Mouse (Mus musculus) embryonic facial prominence, embryonic 11.5 days (tissue): Measurements from ENCODE around the gene Gcc1. TPM values are rescaled to one million over a fixed set of nuclear protein-coding genes. Genes with fewer than 3 reads are reported as not detected.

ENCODE experiments used
- ATAC-seq: fragments of 200-750 bp; cut with Nextera tagmentation; replicated peaks from 2 replicates; pipeline ENCODE4 v1.8.0; 2017; ENCODE audit warnings: low read depth; ENCODE audit not compliant: insufficient number of reproducible peaks, low FRiP score, low TSS enrichment
- DNase-seq: peaks from one replicate; pipeline ENCODE4 v3.0.0-alpha.2; 2015; ENCODE audit warnings: low spot score
- H3K27ac ChIP-seq: fragments of 300-500 bp; sonication (generic); replicated peaks from 2 replicates; pipeline ENCODE4 v1.5.1; 2014; ENCODE audit warnings: mild to moderate bottlenecking, low read depth, low read length, control low read depth
- H3K27me3 ChIP-seq: fragments of 300-500 bp; sonication (generic); 2 replicates; pipeline ENCODE4 v1.6.1; 2014; ENCODE audit warnings: mild to moderate bottlenecking, low read length, moderate library complexity, mixed read lengths; ENCODE audit not compliant: control insufficient read depth, insufficient read depth
- H3K36me3 ChIP-seq: fragments of 300-500 bp; sonication (generic); replicated peaks from 2 replicates; pipeline ENCODE4 v1.6.1; 2014; ENCODE audit warnings: low read depth, mild to moderate bottlenecking, low read length, moderate library complexity, mixed read lengths; ENCODE audit not compliant: control insufficient read depth, insufficient read depth
- H3K4me1 ChIP-seq: fragments of 300-500 bp; sonication (generic); 2 replicates; pipeline ENCODE4 v1.6.1; 2014; ENCODE audit warnings: low read length, mixed read lengths; ENCODE audit not compliant: control insufficient read depth, insufficient read depth
- H3K4me2 ChIP-seq: fragments of 300-500 bp; sonication (generic); 2 replicates; pipeline ENCODE4 v1.6.1; 2014; ENCODE audit warnings: low read depth, mild to moderate bottlenecking, control low read depth, low read length, moderate library complexity
- H3K4me3 ChIP-seq: fragments of 300-500 bp; sonication (generic); 2 replicates; pipeline ENCODE4 v1.5.1; 2014; ENCODE audit warnings: low read depth, low read length, control low read depth
- H3K9ac ChIP-seq: fragments of 300-500 bp; sonication (generic); replicated peaks from 2 replicates; pipeline ENCODE4 v1.6.1; 2014; ENCODE audit warnings: mild to moderate bottlenecking, control low read depth, low read length
- H3K9me3 ChIP-seq: fragments of 300-500 bp; sonication (generic); replicated peaks from 2 replicates; pipeline ENCODE4 v1.6.1; 2016; ENCODE audit warnings: mild to moderate bottlenecking, low read length, inconsistent platforms, mixed read lengths; ENCODE audit not compliant: control insufficient read depth
- WGBS: fragments of 180-500 bp; shearing (Covaris S2); extraction: QIAGEN DNeasy Blood & Tissue Kit; methylation state at CpG from one replicate; pipeline ENCODE4 v1.1.7; 2014; 5-methylcytosine and 5-hydroxymethylcytosine counted together
- polyA plus RNA-seq: library from polyadenylated mRNA; unstranded; fragments of >200 nt; fragmentation: Nextera tagmentation; extraction: Ambion mirVana; gene quantifications from 2 replicates; pipeline ENCODE4 v1.2.1, GENCODE M21; 2014

Gene Gcc1
- polyA plus RNA-seq, 1 experiment from 2014 or later = 7.4 TPM

DNA sequence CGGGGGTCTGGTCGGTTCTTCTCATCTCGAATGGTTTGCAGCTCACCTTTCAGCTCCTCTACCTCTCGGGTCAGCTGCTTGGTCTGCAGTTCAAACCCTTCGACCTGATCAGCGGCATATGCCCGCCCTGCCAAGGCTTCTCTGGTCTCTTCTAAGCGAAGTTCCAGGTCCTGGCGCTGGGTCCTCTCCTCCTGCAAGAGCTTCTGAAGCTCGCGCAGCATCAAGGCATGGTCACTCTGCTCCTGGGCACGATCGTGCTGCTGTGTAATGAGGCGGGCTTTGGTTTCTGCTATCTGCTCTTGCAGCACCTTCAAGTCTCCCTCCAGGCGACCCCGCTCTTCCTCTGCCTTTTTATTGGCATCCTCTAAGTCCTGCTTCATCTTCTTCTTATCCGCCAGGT, 7.8 kb downstream of the Gcc1 start:
- ATAC-seq = no peak
- H3K9ac ChIP-seq = no peak overlapping the region

DNA sequence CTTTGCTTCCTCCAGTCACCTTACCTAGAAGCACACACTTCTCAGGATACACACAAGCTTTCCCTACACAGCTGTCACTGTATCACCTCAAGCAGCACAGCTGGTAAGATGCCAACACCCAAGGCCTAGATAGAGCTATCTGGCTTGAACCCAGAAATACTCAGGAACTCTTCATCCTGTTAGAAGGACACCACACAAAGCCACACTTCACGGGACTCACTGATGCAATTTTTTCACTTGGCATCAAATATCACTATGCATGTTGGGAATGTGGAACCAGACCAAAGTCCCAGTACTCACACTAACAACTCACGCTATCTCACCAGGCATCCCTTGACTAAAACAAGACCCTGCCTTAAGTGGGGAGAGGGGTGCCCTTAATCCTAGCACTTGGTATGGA, 8.5 kb downstream of the Gcc1 start:
- no peak overlapping the region for H3K4me3 ChIP-seq

More for the DNA sequence above, 7.8 kb downstream of the Gcc1 start:
- Histone ChIP-seq H3K27ac (no peak overlapping the region), H3K4me1 (peaks cover 7% of the 10 kb centered on the region), H3K9me3 (no peaks in the 10 kb centered on the region), H3K36me3 (no peaks in the 10 kb centered on the region), H3K4me2 (peak overlapping the region; percentile 87), H3K27me3 (no peaks in the 10 kb centered on the region), H3K4me3 (peak overlapping the region; percentile 86; the same call in 1 of the 2 replicates)
- DNase-seq = no peak
- 77% methylated on average over 17 of the region's 17 CpGs for WGBS

DNA sequence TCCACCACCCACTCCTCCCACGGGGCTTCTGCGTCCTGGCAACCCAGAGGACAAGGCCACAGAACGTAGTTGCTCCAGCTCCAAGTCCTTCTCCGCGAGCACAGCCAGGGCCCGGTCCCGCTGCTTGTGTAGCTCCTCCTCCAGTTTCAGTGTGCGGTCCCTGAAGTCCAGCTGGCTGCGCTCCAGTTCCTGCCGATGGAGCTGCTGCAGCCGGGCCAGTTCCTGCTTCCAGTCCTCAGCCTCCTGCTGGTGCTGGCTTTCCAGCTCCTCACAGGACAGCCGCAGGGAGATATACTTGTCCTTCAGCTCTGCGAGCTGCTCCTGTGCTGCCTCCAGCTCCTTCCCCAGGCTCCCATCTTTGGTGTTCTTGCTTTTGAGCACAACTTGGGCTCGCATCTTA, 9.7 kb downstream of the Gcc1 start:
- no peak for ATAC-seq
- no peak for DNase-seq
- Histone ChIP-seq H3K4me1 (peaks cover 7% of the 10 kb centered on the region), H3K4me2 (no peak overlapping the region), H3K27ac (no peak overlapping the region), H3K9ac (no peak overlapping the region), H3K27me3 (no peaks in the 10 kb centered on the region), H3K9me3 (no peaks in the 10 kb centered on the region), H3K4me3 (no peak overlapping the region), H3K36me3 (no peaks in the 10 kb centered on the region)
- WGBS = 94% methylated on average over 14 of the region's 14 CpGs

More for the DNA sequence above, 8.5 kb downstream of the Gcc1 start:
- Histone ChIP-seq H3K27ac (no peak overlapping the region), H3K4me1 (peaks cover 7% of the 10 kb centered on the region), H3K9ac (no peak overlapping the region), H3K4me2 (no peak overlapping the region), H3K9me3 (no peaks in the 10 kb centered on the region), H3K27me3 (no peaks in the 10 kb centered on the region), H3K36me3 (no peaks in the 10 kb centered on the region)
- ATAC-seq (no peak), DNase-seq (no peak)
- 74% methylated on average over 2 of the region's 2 CpGs for WGBS

DNA sequence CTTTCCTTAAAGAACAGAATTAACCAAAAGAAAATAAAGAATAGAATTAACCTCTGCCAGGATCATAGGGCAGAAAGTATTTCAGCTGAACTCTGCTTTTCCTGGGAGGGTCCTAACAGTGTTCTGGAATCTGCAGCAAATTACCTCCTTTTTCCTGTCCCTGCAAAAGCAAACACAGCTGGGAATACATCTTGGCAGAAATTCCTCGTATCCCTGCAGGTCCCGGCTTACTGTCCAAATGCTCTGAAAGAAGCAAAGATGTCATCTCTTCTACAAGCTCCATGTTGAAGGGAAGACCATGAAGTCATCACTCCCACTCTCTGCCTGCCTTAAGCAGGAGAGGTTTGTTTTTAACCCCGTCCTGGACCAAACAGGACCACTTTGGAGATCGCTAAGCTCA, 11.2 kb downstream of the Gcc1 start:
- Histone ChIP-seq H3K9ac (no peak overlapping the region), H3K4me2 (no peak overlapping the region), H3K27ac (no peak overlapping the region), H3K27me3 (no peaks in the 10 kb centered on the region), H3K9me3 (no peaks in the 10 kb centered on the region), H3K4me3 (no peak overlapping the region), H3K4me1 (peaks cover 7% of the 10 kb centered on the region), H3K36me3 (no peaks in the 10 kb centered on the region)
- ATAC-seq = no peak
- WGBS = 65% methylated on average over 4 of the region's 4 CpGs
- DNase-seq = no peak

DNA sequence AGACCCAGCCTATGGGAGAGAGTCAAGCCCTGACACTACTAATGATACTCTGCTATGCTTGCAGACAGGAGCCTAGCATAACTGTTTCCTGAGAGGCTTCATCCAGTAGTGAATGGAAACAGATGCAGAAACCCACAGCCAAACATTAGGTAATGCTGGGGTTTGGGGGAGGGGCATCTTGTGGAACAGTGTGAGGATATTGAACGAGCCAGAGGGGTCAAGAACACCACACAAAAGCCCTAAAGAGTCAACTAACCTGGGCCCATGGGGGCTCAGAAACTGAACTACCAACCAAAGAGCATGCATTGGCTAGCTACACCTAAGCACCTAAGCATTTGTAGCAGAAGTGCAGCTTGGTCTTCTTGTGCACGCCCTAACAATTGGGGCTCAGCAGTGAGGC, 17.0 kb downstream of the Gcc1 start:
- 75% methylated on average over 2 of the region's 2 CpGs for WGBS
- DNase-seq (no peak), ATAC-seq (no peak)
- Histone ChIP-seq H3K9ac (no peak overlapping the region), H3K27me3 (no peaks in the 10 kb centered on the region), H3K4me3 (no peak overlapping the region), H3K36me3 (no peaks in the 10 kb centered on the region), H3K4me2 (no peak overlapping the region), H3K9me3 (no peaks in the 10 kb centered on the region), H3K27ac (no peak overlapping the region), H3K4me1 (no peaks in the 10 kb centered on the region)

DNA sequence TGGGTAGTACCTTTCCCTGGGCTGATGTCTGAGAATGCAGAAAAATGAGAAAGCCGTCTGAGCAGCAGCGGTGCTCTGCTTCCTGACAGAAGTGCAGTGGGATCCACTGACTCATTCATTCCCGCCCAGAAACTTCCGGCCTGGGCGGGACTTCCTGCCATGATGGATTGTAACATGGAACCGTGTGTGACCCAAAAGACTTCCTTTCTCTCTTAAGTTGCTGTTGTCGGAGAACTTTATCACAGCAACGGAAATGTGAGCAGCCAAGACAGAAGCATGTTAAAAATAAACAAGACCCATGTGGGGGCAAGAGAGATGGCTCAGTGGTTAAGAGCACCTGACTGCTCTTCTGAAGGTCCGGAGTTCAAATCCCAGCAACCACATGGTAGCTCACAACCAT, 18.1 kb downstream of the Gcc1 start:
- Histone ChIP-seq H3K4me3 (no peak overlapping the region), H3K4me1 (no peaks in the 10 kb centered on the region), H3K27me3 (no peaks in the 10 kb centered on the region), H3K36me3 (no peaks in the 10 kb centered on the region), H3K9ac (no peak overlapping the region), H3K9me3 (no peaks in the 10 kb centered on the region), H3K4me2 (no peak overlapping the region), H3K27ac (no peak overlapping the region)
- WGBS = 85% methylated on average over 9 of the region's 9 CpGs
- ATAC-seq (no peak), DNase-seq (no peak)

DNA sequence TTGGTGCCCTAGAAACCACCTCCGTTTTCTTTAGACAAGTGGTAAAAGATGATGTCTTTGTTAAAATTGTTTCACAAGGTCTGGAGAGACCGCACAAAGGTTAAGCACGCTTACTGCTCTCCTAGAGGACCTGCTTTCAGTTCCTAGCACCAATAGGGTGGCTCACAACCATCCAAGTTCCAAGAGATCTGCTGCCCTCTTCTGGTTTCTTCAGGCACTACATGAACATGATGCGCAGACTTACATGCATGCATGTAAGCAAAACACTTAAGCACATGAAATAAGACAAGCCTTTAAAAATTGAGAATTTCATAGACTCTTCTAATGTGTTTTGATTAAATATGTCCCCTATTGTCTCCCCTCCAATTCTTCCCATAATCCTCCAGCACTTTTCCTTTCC, 28.4 kb downstream of the Gcc1 start:
- H3K4me3 ChIP-seq = no peak overlapping the region
- H3K27me3 ChIP-seq = peaks cover 7% of the 10 kb centered on the region
- H3K36me3 ChIP-seq = no peaks in the 10 kb centered on the region
- no peaks in the 10 kb centered on the region for H3K4me1 ChIP-seq
- H3K9me3 ChIP-seq = no peaks in the 10 kb centered on the region
- DNase-seq = no peak
- H3K9ac ChIP-seq = no peak overlapping the region
- no peak for ATAC-seq
- no peak overlapping the region for H3K27ac ChIP-seq
- no peak overlapping the region for H3K4me2 ChIP-seq
- WGBS = 87% methylated on average over 4 of the region's 4 CpGs

DNA sequence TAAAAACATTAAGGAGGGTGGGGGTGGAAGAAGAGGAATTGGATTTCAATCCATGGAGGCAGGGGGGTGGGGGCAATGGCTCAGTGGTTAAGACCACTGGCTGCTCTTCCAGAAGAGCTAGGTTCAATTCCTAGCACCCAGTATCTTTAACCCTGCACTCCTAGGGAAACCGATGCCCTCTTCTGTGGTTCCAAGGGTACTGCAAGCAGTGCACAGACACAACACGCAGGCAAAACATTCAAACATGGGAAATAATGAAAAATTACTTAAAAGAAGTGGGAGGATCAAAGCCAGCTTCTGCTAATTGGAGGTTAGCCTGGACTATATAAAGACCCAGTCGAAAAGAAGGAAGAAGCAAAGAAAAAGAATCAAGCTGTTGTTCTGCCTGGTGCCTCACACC, 29.5 kb downstream of the Gcc1 start:
- WGBS = 80% methylated on average over 3 of the region's 3 CpGs
- DNase-seq = no peak
- peaks cover 7% of the 10 kb centered on the region for H3K27me3 ChIP-seq

More for the DNA sequence above, 29.5 kb downstream of the Gcc1 start:
- Histone ChIP-seq H3K4me1 (no peaks in the 10 kb centered on the region), H3K4me2 (no peak overlapping the region), H3K9me3 (no peaks in the 10 kb centered on the region), H3K4me3 (no peak overlapping the region), H3K9ac (no peak overlapping the region), H3K36me3 (no peaks in the 10 kb centered on the region), H3K27ac (no peak overlapping the region)
- ATAC-seq = no peak
